Mouse (Mus musculus) neural tube, embryonic 15.5 days (tissue): ENCODE measurements at regions not wholly inside any gene's neighbourhood (a gene's known extent, or its start where the extent isn't known, plus 50 kb on each side); places are given as distances from the start of the nearest gene placed in this dataset.
A peak's percentile ranks its signal among the peaks of the same experiment; 100 is the strongest.

ENCODE experiments used
- ATAC-seq: fragments of 200-750 bp; cut with Nextera tagmentation; 2 replicates; pipeline ENCODE4 v1.8.0; 2017; ENCODE audit warnings: mild to moderate bottlenecking, moderate TSS enrichment, moderate library complexity; ENCODE audit not compliant: low FRiP score
- H3K27ac ChIP-seq: fragments of 300-500 bp; sonication (generic); replicated peaks from 2 replicates; pipeline ENCODE4 v1.5.1; 2015; ENCODE audit warnings: mild to moderate bottlenecking, inconsistent platforms
- H3K27me3 ChIP-seq: fragments of 300-500 bp; sonication (generic); replicated peaks from 2 replicates; pipeline ENCODE4 v1.6.1; 2015; ENCODE audit warnings: inconsistent platforms
- H3K36me3 ChIP-seq: fragments of 300-500 bp; sonication (generic); 2 replicates; pipeline ENCODE4 v1.6.1; 2015; ENCODE audit warnings: inconsistent platforms
- H3K4me1 ChIP-seq: fragments of 300-500 bp; sonication (generic); 2 replicates; pipeline ENCODE4 v1.6.1; 2015; ENCODE audit warnings: inconsistent platforms
- H3K4me2 ChIP-seq: fragments of 300-500 bp; sonication (generic); 2 replicates; pipeline ENCODE4 v1.6.1; 2015; ENCODE audit warnings: inconsistent platforms, mild to moderate bottlenecking, moderate library complexity
- H3K4me3 ChIP-seq: fragments of 300-500 bp; sonication (generic); replicated peaks from 2 replicates; pipeline ENCODE4 v1.5.1; 2015; ENCODE audit warnings: mild to moderate bottlenecking, inconsistent platforms
- H3K9ac ChIP-seq: fragments of 300-500 bp; sonication (generic); replicated peaks from 2 replicates; pipeline ENCODE4 v1.6.1; 2015; ENCODE audit warnings: mild to moderate bottlenecking, inconsistent platforms
- H3K9me3 ChIP-seq: fragments of 300-500 bp; sonication (generic); replicated peaks from 2 replicates; pipeline ENCODE4 v1.6.1; 2016; ENCODE audit warnings: inconsistent platforms
- WGBS: fragments of 180-500 bp; shearing (Covaris S2); methylation state at CpG from one replicate; pipeline ENCODE4 v1.1.7; 2015; ENCODE audit warnings: mixed read lengths; 5-methylcytosine and 5-hydroxymethylcytosine counted together

DNA sequence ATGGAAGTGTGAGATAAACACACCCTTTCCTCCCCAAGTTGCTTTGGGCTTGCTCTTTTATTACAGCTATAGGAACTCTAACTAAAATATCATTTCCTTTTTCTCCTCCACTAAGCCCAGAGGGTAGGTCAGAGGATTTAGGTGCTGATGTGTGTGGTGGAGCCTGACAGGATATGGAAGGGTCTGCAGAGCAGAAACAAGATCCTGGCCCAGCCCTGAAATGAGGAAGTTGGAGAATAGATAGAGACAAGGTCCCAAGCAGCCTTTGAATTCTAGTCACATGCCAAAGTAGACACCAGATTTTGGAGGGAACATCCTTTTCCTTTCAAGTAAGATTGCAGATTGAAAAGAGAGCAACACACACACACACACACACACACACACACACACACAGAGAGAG, 132.4 kb downstream of the Bmp2 start:
- no peak overlapping the region for H3K4me3 ChIP-seq
- no peak overlapping the region for H3K4me2 ChIP-seq
- H3K9ac ChIP-seq: no peak overlapping the region
- no peaks in the 10 kb centered on the region for H3K4me1 ChIP-seq
- H3K9me3 ChIP-seq: no peaks in the 10 kb centered on the region
- ATAC-seq: no peak
- H3K27me3 ChIP-seq: no peaks in the 10 kb centered on the region
- no peak overlapping the region for H3K27ac ChIP-seq
- H3K36me3 ChIP-seq: no peaks in the 10 kb centered on the region

DNA sequence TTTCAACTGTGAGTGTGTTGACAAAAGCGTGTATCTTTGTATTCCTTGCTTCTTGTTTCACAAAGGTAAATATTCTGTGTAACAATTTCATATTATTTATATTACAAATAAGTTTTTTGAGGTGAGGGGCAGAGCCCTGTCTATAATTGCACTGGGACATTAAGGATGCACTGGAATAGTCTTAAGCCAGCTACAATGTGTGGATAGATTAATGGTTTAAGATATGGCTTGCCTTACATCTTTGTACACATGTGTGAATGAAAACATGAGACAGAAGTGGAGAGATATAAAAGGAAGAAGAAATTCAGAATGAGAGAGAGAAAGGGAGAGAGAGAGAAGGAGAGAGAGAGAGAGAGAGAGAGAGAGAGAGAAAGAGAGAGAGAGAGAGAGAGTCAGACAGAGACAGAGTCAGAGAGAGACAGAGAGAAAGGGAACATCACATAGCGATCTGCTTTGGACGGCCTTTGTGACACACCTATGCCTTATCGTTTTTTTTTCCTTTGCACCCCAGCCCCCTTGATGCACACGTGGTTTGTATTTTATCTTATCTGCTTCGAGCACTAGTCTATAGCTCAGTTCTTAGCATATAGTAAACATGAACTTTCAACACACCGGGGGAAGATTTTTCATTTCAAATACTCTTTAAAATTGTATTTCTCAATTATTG, 136.3 kb downstream of the Bmp2 start:
- H3K4me3 ChIP-seq: no peak overlapping the region
- H3K27ac ChIP-seq: no peak overlapping the region
- no peaks in the 10 kb centered on the region for H3K27me3 ChIP-seq
- WGBS: 91% methylated on average over 7 of the region's 7 CpGs
- H3K4me2 ChIP-seq: no peak overlapping the region
- H3K4me1 ChIP-seq: no peaks in the 10 kb centered on the region
- H3K9me3 ChIP-seq: no peaks in the 10 kb centered on the region
- no peak for ATAC-seq
- H3K9ac ChIP-seq: no peak overlapping the region
- H3K36me3 ChIP-seq: no peaks in the 10 kb centered on the region

DNA sequence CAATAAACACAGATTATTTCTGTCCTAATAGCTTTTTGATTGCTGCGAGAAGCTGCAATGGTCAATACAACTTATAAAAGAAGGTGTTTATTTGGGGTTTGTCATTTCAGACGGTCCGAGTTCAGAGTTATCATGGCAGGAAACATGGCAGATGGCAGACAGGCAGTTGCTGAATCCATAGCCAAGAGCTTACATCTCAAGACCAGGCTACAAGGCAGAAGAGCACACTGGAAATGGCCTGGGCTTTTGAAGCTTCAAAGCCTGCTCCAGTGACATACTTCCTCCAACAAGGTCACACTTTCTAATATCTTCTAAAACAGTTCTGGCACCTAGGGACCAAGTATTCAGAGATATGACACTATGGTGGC, 136.8 kb downstream of the Bmp2 start:
- no peak overlapping the region for H3K9ac ChIP-seq
- ATAC-seq: no peak
- WGBS: 91% methylated on average over 3 of the region's 3 CpGs
- no peaks in the 10 kb centered on the region for H3K27me3 ChIP-seq
- H3K4me2 ChIP-seq: no peak overlapping the region
- H3K4me1 ChIP-seq: no peaks in the 10 kb centered on the region
- no peak overlapping the region for H3K27ac ChIP-seq
- no peaks in the 10 kb centered on the region for H3K36me3 ChIP-seq
- no peaks in the 10 kb centered on the region for H3K9me3 ChIP-seq
- no peak overlapping the region for H3K4me3 ChIP-seq

DNA sequence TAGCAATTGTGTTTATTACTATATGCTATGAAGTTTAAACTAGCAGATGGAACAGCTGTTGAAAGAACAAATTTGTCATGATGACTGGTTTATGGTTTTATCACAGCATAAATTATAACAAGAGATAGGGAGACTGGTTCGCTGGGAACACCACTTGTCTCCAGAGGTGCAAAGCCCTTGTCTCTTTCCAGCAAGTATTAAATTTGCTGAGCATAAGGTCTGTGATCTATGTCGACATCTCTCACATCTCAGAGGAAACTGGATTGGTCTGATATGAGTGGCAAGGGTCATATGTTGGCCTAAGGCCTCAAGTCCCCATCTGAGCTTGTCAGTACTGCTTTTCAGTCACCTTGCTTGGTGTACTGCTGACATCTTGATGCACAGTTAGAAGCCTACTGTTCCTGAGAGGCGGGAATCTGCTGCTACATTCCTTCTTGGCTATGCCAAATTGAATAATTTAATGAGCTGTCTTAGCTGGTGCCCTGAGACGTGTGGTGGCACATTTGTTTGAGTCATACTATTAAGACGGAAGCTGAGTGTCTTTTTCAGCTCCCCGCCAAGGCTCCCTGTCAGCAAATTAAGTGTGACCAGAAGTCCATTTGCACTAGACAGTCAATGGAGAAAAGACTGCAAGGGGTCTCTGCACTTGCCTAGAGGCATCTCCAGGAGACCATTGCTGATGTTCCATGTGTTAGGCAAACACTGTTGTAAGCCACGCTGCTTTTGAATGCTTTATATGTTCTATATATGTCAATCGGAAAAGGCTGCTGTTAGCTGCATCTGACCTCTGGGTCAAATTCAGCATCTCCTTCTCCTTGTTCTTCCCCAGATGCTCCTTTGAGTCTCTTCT, 157.0 kb downstream of the Bmp2 start:
- H3K9me3 ChIP-seq: no peaks in the 10 kb centered on the region
- 44% methylated on average over 8 of the region's 8 CpGs for WGBS
- peak; percentile 47; the same call in 1 of the 2 replicates for ATAC-seq
- H3K27ac ChIP-seq: no peak overlapping the region
- no peaks in the 10 kb centered on the region for H3K27me3 ChIP-seq
- no peak overlapping the region for H3K4me3 ChIP-seq
- no peak overlapping the region for H3K9ac ChIP-seq
- no peaks in the 10 kb centered on the region for H3K4me1 ChIP-seq
- no peaks in the 10 kb centered on the region for H3K36me3 ChIP-seq
- no peak overlapping the region for H3K4me2 ChIP-seq

DNA sequence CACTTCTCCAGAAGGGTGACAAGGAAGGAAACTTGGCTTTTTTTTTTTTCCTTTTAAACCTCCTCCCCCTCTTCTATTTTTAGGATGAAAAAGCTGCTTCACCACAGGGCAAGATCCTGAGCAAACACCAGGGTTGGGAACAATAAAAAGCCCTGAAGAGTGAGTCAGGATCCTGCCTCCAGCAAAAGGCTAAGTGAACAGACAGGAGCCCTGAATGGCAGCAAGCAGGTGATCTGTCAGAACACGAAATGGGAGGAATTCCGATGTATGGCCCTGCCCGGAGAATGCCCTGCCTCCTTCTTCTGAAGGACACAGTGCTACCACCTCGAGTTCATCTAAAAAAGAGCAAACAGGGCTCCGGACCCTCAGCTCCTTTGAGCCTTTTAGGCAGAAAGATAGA, 164.3 kb downstream of the Bmp2 start:
- ATAC-seq: no peak
- H3K27ac ChIP-seq: no peak overlapping the region
- 76% methylated on average over 5 of the region's 5 CpGs for WGBS
- H3K27me3 ChIP-seq: no peaks in the 10 kb centered on the region
- H3K4me2 ChIP-seq: no peak overlapping the region
- no peak overlapping the region for H3K9ac ChIP-seq
- H3K4me1 ChIP-seq: no peaks in the 10 kb centered on the region
- no peaks in the 10 kb centered on the region for H3K36me3 ChIP-seq
- H3K4me3 ChIP-seq: no peak overlapping the region
- no peaks in the 10 kb centered on the region for H3K9me3 ChIP-seq

DNA sequence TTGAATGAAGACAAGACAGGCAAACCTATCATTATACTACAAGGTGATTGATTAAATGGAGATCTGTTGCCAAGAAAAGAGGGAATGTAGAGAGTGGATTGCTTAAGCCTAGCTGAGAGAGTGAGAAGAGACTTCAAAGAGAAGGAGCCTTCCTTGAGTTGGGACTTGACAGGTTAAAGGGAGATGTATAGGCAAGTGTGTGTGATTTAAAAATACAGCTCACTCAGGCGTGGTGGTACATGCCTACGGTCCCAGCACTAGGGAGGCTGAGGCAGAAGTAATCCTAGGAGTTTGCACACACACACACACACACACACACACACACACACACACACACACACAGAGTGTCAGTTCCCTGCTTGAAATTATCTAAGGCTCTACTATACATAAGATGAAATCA, 165.1 kb downstream of the Bmp2 start:
- WGBS: 75% methylated on average over 2 of the region's 2 CpGs

DNA sequence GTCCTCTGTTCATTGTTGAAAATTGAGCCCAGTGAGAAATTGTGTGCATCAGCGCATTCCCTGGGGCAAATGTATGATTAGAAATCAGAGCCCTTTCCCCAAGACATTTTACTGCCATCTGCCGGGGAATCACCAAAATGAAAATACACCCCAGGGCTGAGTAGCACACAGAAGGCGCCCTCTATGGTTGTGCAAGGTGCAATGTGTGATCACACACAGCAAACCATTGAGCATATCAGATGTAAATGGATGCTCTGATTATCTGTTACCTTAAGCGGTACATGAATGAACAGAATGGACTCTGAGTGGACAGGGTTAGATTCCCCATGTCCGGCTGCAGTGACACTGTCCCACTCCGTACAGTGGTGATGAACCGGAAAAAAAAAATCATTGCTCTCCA, 172.4 kb downstream of the Bmp2 start:
- Histone ChIP-seq H3K4me1 (0 out of 2 replicates have a peak, but pooled peaks cover 6% of the 10 kb centered on the region), H3K36me3 (no peaks in the 10 kb centered on the region), H3K27ac (no peak overlapping the region), H3K9me3 (no peaks in the 10 kb centered on the region), H3K4me2 (no peak overlapping the region), H3K9ac (no peak overlapping the region), H3K27me3 (no peaks in the 10 kb centered on the region), H3K4me3 (no peak overlapping the region)
- no peak for ATAC-seq
- 75% methylated on average over 7 of the region's 7 CpGs for WGBS

More for the DNA sequence above, 165.1 kb downstream of the Bmp2 start:
- H3K9me3 ChIP-seq: no peaks in the 10 kb centered on the region
- H3K4me3 ChIP-seq: no peak overlapping the region
- H3K4me1 ChIP-seq: no peaks in the 10 kb centered on the region
- H3K27ac ChIP-seq: no peak overlapping the region
- H3K4me2 ChIP-seq: no peak overlapping the region
- no peaks in the 10 kb centered on the region for H3K36me3 ChIP-seq
- no peak for ATAC-seq
- H3K27me3 ChIP-seq: no peaks in the 10 kb centered on the region
- no peak overlapping the region for H3K9ac ChIP-seq

DNA sequence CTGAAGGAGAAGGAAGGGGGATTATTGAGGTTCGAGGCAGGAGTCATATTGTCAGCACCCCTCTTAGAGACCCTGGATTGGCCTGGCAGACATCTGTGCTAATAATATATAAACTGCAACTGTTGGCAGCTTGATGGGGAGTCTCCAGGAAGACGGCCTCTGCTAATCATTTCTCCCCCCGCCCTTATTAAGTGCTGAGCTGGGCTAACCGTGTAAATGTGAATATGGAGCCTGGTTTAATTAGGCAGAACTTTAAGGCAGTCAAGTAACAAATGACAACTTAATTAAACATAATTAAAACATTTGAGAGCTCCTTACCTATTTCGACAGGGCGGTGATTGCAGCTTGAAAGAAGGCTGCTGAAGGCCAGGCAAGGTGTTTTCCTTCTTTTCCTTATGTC, 172.8 kb downstream of the Bmp2 start:
- ATAC-seq: no peak
- WGBS: 54% methylated on average over 6 of the region's 6 CpGs

DNA sequence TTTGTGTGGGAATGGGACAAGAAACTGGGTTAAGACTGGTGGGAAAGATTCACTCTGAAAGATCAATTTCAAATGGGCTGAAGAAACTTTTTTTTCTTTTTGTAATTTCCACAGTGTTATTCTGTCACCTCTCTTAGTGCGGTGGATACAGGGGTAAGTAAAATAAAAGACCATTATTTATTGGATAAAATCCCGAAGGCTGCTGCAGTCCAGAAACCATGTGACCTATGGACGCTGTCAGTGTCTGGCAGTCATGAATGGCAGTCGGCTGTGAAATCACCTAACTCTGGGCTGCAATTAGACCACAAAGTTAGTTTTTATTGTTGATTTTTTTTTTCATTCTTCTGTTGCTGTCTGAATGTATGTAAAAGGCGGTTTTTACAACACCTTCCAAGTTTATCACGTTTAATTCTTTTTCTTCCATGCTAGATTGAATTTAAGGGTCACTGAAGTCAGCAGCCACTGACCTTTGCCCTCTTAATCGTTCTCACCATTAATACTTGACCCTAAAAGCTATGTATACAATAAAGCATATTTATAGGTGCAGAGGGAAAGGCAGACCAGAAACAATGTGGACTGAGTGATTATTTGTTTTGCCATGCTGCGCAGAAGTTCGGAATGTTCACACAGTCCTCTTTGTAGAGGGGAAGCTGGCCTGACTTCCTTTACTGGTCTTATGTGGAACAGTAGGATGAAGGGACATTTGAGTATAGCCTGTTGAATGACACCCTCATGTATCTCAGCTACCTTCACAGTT, 182.7 kb downstream of the Bmp2 start:
- Histone ChIP-seq H3K4me1 (no peaks in the 10 kb centered on the region), H3K27me3 (no peaks in the 10 kb centered on the region), H3K9me3 (no peaks in the 10 kb centered on the region), H3K27ac (no peak overlapping the region), H3K4me3 (no peak overlapping the region), H3K36me3 (no peaks in the 10 kb centered on the region), H3K4me2 (no peak overlapping the region), H3K9ac (no peak overlapping the region)
- 28% methylated on average over 9 of the region's 9 CpGs for WGBS
- no peak for ATAC-seq

More for the DNA sequence above, 172.8 kb downstream of the Bmp2 start:
- H3K27me3 ChIP-seq: no peaks in the 10 kb centered on the region
- 0 out of 2 replicates have a peak, but pooled peaks cover 6% of the 10 kb centered on the region for H3K4me1 ChIP-seq
- H3K9me3 ChIP-seq: no peaks in the 10 kb centered on the region
- H3K36me3 ChIP-seq: no peaks in the 10 kb centered on the region
- no peak overlapping the region for H3K27ac ChIP-seq
- H3K4me2 ChIP-seq: no peak overlapping the region
- H3K4me3 ChIP-seq: no peak overlapping the region
- no peak overlapping the region for H3K9ac ChIP-seq

DNA sequence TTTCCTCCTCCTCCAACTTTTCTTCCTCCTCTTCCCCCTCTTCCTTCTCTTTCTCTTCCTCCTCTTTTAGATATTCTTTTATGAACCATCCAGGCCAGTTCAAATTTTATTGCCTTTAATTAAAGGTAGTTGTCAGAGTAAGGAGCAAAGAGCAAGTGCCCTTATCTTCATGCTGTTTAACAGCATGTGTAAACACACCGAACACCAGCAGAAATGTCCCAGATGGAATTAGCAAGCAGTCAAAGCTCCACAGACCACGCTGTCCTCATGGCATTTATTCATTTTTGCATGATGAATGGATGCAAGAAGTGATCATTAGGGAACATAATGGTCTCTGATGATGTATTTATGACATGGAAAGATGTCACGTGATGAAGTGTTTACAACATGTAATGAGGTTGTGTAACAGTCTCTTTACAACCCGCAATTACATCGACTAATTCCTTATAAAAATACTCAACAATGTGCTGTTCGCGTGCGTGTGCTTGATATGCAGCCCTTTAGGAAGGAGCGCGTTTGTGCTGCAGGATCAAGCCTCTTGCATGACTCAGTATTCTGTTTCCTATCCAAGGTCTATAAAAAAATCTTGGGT, 187.0 kb downstream of the Bmp2 start:
- no peak for ATAC-seq
- H3K27me3 ChIP-seq: no peaks in the 10 kb centered on the region
- H3K27ac ChIP-seq: no peak overlapping the region
- no peaks in the 10 kb centered on the region for H3K9me3 ChIP-seq
- H3K9ac ChIP-seq: no peak overlapping the region
- WGBS: 57% methylated on average over 10 of the region's 10 CpGs
- no peaks in the 10 kb centered on the region for H3K36me3 ChIP-seq
- H3K4me3 ChIP-seq: no peak overlapping the region
- H3K4me2 ChIP-seq: no peak overlapping the region
- no peaks in the 10 kb centered on the region for H3K4me1 ChIP-seq

DNA sequence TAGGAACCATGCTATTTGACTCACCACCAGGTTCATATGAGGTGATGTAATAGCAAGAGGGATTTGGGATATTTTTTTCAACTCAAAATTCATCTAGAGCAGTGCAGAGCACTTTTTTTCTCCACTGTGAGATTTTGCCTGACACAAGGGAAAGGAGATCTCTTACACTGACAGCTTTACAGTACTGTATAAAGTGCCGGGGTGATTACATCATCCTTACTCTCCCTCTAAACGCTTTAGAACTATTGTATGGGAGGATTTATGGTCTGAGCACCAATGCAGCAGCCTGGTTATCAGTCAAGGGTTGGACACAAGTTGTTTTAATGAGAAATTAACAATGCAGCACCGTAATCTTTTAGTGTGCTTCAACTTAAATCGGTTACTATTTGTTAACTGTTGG, 196.5 kb downstream of the Bmp2 start:
- no peaks in the 10 kb centered on the region for H3K4me1 ChIP-seq
- no peak for ATAC-seq
- no peak overlapping the region for H3K4me2 ChIP-seq
- H3K36me3 ChIP-seq: no peaks in the 10 kb centered on the region
- H3K9ac ChIP-seq: no peak overlapping the region
- no peaks in the 10 kb centered on the region for H3K27me3 ChIP-seq
- no peak overlapping the region for H3K4me3 ChIP-seq
- no peak overlapping the region for H3K27ac ChIP-seq
- no peaks in the 10 kb centered on the region for H3K9me3 ChIP-seq
- WGBS: 16% methylated on average over 4 of the region's 4 CpGs
